ENCODE assay signal across 10 mouse cellular contexts in the genomic region with DNA sequence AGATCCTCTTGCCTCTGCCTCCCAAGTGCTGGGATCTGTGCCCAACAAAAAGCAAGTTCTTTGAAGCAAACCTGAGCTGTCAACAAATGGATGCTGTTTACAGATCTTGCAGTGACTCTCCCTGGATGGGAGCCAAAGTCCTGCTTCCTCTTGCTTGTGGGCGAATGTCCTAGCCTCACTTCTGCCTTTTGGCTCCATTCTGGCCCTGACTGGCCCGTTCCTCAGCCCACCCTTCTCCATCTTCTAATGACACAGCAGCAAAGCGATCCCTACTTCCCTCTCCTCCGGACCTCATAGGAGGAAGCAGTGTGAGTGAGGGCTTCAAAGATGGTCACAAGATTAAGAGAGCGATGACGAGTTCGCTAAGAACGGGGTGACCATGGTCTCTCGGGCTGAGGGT. TPM values are rescaled to one million over a fixed set of nuclear protein-coding genes. Genes with fewer than 3 reads are reported as not detected.
DNase-seq lines count a peak whose midpoint lies in the region; ATAC-seq and TF ChIP-seq lines count a peak whose summit lies in the region.
"Had no signal": no experiment of that assay in that cellular context is flagged by ENCODE, and none has a peak within 500 bp of the region (broad histone marks: within the 10 kb centered on the region; RNA-seq: fewer than 3 reads in every experiment).

No protein-coding gene starts in this region.

- ATAC-seq in CD4-positive, CD25-positive, alpha-beta regulatory T cell, adult 4 months: no peak

- peak; percentile 58 for DNase-seq in adrenal gland, adult 2 months
- DNase-seq in adrenal gland, postnatal 25 days: no peak
- DNase-seq in layer of hippocampus, adult 11-12 months (ENCODE audit: low spot score): peak; percentile 82
- DNase-seq in layer of hippocampus, adult 2 months (ENCODE audit: low spot score in 2 of 2): no peak
- DNase-seq in heart, adult 8-10 months (ENCODE audit: low spot score): peak; percentile 64
- peak; percentile 82 for DNase-seq in lung, postnatal 36 days
- DNase-seq in cerebellum, adult 18-20 months: no peak

- no peak overlapping the region for H3K27ac ChIP-seq in layer of hippocampus, adult 2 months

- no peak for TF ChIP-seq CTCF in layer of hippocampus, adult 2 months (conservative IDR thresholded peaks at IDR 0.05)

- H3K4me3 ChIP-seq in layer of hippocampus, adult 2 months: no peak overlapping the region
- H3K4me3 ChIP-seq: erythroblast, embryonic 14.5 days; megakaryocyte, embryonic 14.5 days had no signal

RNA-seq across cellular contexts. Expression of a gene that starts 20.8 kb away (rescaled TPM):
- total RNA-seq in adrenal gland, adult 2 months (2021): 10 to 100 TPM; 39.3 to 56.3 TPM
- 27.8 and 30.3 TPM in 2 replicates for polyA plus RNA-seq in adrenal gland, adult 2 months (2012; rRNA removed)
- 73.0 and 74.7 TPM in 2 replicates for total RNA-seq in adrenal gland, postnatal 25 days (2021)
- total RNA-seq in layer of hippocampus, adult 2 months (2021): 1 to 10 TPM; 1.4 to 1.7 TPM
- total RNA-seq in heart, adult 8-10 months (2022): 1 to 10 TPM; 2.8 to 4.8 (median 3.9) TPM
- 10 to 100 TPM; 57.4 to 72.4 TPM for polyA plus RNA-seq in CD4-positive, CD25-positive, alpha-beta regulatory T cell, adult 4 months (2017; shearing (Covaris generic))

Comparison
In these comparisons a context has a peak if more than half of its experiments do, and no peak if none do; other contexts are left out.
1. DNase-seq: peak in adrenal gland, adult 2 months (single experiment), layer of hippocampus, adult 11-12 months (single experiment), heart, adult 8-10 months (single experiment) and lung, postnatal 36 days (single experiment); none in adrenal gland, postnatal 25 days (single experiment), layer of hippocampus, adult 2 months (0 of 2) and cerebellum, adult 18-20 months (0 of 2).
2. RNA of a gene that starts 20.8 kb away (total RNA-seq): 73.0 to 74.7 TPM in adrenal gland, postnatal 25 days and 39.3 to 56.3 TPM in adrenal gland, adult 2 months; 2.8 to 4.8 TPM in heart, adult 8-10 months and 1.4 to 1.7 TPM in layer of hippocampus, adult 2 months; every median in the first group is over 4 times any median in the second.